Mouse (Mus musculus) stomach, postnatal 0 days (tissue): ENCODE data around the gene Mtmr14.

Experiments used
- CTCF ChIP-seq: IDR thresholded peaks from 2 replicates; pipeline ENCODE4 v1.5.1; 2016; ENCODE audit warnings: antibody characterized with exemption, low read depth, mild to moderate bottlenecking, moderate library complexity
- EP300 ChIP-seq: optimal IDR thresholded peaks from 2 replicates; pipeline ENCODE3; 2016; ENCODE audit warnings: antibody characterized with exemption

DNA sequence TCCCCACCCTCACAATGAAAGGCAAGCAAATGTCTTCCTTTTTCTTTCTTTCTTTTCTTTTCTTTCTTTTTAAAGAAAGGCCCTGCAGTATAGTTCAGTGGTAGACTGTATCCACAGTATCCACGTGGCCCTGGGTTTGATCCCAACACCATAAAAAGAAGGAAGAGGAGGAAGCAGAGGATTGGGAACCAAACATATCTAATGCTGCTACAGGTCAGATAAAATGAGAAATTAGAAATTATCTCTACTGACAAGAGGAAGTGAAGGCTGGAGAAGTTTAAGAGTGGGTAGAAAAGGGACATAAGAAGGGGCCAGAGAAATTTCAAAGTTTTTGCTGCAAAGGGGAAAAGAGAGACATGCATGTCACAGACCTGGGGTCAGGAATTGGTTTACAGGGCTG, 48.7 kb downstream of the Mtmr14 start:
- TF ChIP-seq CTCF (no peak), EP300 (no peak)
